Mouse (Mus musculus) yolk sac, embryonic 10.5 days (tissue): ENCODE results near the gene Magel2.

ENCODE experiments used
- DNase-seq: peaks from one replicate; pipeline ENCODE4 v3.0.0-alpha.2; 2017; ENCODE audit warnings: low spot score

Magel2 gene

GRCm38 (mm10) chr7:62376510-62377304 lies at the start of gene Magel2:
Magel2 (plus strand) TSS chr7:62377010.
- peak; percentile 60 for DNase-seq

DNA sequence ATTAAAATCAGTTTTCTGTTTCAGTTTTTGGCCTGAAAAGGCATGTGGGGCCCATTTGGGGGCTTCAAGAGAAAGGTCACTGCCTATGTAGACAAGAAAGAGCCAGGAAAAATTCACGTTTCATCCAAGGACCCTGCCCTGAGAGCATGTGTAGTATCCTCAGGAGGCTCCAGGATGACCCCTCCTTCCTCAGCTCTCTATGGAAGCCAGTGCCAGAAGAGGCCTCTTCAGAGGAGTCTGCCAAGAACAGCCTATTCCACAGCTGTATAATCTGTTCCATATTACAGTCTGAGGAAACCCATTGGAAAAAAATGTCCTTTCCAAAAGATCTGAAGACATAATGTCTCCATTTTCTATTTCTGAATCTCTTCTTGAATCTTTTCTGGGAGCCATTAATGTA lies 31.4 kb upstream of the Magel2 start:
- no peak for DNase-seq

DNA sequence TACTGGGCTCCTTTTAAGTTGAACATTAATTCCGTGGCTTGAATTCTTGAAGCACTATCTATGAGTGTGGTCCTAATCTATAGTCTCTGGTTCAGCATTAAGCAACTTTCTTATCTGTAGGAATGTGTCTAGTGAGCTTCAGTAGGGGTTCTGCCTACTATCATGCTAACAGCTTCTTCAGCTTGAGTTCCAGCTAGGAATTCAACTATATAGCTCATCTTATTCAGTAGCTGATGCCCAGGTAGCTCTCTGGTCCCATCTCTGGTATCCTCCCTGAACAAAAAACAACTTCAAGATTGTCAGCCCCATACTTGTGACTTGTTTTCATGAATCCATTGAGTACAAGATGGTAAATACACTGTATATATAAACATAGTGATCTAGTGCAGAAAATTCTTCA lies 30.5 kb upstream of the Magel2 start, which contains the start of gene Ndn:
Gene Ndn (plus strand): TSS at position 301 of the 400 bp plus-strand sequence.
- no peak for DNase-seq

DNA sequence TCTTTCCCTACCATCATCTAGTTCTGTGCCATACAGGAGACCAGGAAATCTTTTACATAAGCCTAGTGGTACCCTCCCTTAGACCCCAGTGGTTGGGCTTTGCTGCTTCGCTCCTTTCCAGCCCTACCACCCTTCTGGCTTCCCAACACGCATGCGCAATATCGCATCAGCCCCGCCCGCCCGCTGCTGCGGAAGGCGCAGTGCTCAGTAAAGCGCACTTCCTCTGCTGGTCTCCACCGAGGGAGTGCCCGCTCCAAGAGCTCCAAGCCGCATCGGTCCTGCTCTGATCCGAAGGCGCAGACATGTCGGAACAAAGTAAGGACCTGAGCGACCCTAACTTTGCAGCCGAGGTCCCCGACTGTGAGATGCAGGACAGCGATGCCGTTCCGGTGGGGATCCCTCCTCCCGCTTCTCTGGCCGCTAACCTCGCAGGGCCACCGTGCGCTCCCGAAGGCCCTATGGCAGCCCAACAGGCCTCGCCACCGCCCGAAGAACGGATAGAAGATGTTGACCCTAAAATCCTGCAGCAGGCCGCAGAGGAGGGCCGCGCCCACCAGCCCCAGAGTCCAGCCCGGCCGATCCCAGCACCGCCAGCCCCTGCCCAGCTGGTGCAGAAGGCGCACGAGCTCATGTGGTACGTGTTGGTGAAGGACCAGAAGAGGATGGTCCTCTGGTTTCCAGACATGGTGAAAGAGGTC lies 28.6 kb upstream of the Magel2 start:
- peak; percentile 68 for DNase-seq

GRCm38 (mm10) chr7:62348804-62349190 lies 28.0 kb upstream of the Magel2 start:
- no peak for DNase-seq

DNA sequence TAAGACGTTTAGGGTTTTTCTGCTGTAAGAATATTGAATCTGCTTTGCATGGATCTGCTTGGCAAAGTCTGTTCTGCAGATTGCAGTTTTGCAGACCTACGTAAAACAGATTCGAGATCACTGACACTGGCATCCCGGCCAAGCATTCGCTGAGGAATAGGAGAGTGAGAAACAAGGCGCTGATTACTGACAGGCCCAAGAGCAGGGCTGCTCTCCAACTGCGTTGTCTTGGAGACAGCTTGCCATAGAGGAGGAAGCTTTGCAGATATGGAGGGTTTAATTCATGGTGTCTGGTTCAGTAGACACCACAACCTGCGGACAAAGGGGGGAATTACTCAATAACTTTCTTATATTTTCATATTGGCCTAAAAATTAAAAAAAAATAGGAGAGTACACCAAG lies 25.5 kb upstream of the Magel2 start:
- DNase-seq: no peak

DNA sequence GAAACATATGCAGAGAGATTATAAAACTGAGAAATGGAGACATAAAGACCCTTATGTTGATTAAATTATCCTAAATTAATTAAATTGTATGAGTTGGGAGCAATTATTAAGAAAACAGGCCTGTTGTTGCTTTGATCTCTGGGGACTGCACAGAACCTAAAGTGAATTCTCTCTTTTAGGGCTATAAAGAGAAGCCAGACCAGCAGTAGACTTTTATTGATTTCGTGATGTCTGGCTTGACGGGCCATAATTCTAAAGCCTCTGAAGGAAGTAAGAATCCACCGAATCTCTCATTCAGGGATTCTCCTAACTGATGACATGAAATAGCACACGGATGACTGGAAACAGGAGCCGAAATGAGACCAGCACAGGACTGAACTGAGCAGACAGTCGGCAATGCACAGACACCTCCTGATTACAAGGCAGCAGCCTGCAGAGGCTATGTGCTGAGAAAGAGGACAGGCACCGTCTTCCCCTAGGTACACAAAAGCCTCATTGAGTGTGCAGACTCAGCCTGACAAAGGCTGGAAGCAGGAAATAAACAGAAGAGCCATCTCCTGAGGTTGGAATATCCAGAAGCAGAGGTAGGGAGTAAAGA lies 11.7 kb upstream of the Magel2 start:
- DNase-seq: no peak

- DNase-seq: no peak
Observed at GRCm38 (mm10) chr7:62366730-62367129, 10.1 kb upstream of the Magel2 start.

DNA sequence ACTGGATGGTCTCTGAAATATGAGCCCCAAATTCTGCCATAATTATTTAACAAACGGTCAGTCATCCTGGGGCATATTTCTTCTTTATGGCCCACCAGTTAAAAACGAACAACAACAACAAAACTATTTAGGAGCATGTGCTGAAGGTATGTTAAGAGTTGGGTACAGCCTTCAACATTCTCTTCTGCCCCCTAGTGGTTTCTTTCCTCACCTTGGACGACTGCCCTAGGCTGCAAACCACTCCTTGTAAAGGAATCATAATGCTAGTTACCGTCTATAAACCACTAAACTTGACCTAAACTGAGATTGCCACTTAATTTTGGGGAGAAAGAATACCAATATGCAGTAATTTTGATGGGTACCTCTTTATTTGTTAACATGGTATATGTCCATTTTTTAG lies 1.2 kb upstream of the Magel2 start:
- DNase-seq: no peak

DNA sequence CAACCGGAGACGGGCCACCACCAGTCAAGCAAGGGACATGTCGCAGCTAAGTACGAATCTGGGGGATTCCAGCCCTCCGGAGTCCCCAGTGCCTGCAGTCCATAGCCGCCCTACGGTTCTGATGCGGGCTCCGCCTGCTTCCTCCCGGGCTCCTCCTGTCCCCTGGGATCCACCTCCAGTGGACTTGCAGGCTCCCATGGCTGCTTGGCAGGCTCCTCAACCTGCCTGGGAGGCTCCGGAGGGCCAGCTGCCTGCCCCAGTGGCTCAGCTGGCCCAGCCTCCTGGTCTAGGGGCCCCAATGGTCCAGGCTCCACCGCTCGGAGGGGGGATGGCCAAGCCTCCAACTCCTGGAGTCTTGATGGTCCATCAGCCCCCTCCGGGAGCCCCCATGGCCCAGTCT lies 503 bp downstream of the Magel2 start:
- DNase-seq: no peak

GRCm38 (mm10) chr7:62378529-62378928 lies 1.7 kb downstream of the Magel2 start:
- DNase-seq: no peak

GRCm38 (mm10) chr7:62382391-62382790 lies 5.6 kb downstream of the Magel2 start:
- no peak for DNase-seq

- DNase-seq: no peak
Observed at GRCm38 (mm10) chr7:62388291-62388690, 11.5 kb downstream of the Magel2 start.

DNA sequence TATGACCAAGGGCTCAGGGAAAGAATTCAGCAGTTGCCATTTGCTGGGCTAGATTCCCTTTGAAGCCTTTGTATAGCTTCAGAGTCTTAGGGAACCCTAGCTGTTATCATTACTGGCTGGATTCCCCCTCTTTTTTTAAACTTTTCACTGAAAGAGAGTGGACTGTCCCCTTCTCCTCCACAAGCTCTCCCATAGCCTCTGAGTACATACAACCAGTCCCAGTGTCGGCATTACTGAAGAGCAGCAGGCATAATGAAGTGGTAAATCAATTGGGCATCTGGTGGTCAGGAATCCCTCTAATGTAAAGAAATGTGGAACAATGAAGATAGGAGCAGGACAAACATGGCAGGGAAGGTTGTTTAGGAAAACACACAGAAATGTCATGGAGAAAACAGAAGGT lies 15.4 kb downstream of the Magel2 start:
- no peak for DNase-seq

DNA sequence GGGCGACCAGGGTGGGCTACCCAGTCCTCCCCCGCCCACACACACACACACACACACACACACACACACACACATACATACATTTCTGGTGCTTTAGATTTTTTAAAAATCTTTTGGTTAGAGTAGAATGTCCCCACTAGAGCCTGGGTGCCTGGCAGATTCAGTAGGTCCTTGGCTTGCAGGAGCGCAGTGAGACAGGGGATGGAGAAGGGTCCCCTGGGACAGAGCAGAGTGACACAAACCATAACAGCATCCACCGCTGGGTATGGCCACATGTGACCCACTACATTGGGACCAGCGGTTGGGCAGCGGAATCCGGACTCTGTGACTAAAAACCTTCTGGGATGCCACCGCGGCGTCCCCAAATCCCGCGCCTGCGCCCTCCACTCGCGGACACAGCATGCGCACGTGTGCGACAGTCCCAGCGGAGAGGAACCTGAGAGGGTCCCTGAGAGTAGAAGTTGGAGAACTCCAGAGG lies 29.8 kb downstream of the Magel2 start:
- no peak for DNase-seq

DNA sequence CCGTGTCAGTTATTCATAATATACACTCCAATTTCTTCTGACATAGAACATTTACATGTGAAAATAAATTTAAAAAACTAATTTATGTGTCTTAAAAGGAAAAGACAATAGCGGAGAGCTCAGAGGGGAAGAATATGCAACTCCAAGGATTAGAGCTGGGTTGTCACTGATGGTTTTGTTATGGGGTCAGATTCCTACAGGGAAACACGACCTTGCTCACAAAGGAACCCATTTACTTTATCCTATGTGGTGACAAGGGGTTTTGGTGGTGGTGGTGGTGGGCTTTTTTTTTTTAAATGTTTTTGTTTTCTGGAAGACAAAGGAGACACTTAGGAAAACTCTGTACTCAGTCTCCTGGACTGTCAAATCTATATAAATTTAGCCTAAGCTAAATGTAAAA lies 31.0 kb downstream of the Magel2 start:
- no peak for DNase-seq

DNA sequence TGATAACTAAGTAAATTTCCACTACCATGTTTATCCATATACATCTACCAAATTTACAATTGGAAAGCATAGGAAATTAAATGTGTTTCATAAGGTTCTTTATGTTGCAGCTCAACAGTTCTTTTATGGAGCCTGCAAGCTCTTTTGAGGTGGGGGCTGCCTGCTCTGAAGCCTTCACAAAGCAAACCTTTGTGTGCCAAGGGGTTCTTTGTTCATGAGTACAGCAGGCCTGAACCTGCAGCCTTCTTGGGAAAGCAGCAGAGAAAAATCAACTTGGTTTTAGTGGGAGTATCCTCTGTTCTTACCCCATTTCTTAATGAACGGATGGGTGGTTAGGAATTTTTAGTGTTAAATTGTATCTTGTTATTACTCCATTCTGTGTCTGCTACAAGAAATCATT lies 38.4 kb downstream of the Magel2 start:
- no peak for DNase-seq

- DNase-seq: no peak
Observed at GRCm38 (mm10) chr7:62416173-62416572, 39.4 kb downstream of the Magel2 start.

DNA sequence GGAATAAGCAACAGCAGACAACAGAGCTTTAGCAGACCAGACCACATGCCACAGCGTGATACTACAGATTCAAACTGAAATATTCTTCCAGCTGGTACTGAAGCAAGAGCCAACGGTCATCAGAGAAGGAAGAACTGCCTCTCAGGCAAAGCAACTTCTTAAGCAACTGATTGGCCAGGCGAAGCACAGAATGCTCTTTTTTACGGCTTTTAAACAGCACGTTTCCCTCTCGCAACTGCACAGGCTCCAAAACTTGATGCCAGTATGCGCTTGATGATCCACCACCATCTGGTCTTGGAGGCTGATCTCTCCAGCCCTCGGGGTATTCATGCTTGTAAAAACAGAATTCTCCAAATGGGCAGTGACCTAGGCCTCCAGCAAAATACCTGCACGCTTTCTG lies 41.5 kb downstream of the Magel2 start:
- DNase-seq: no peak

GRCm38 (mm10) chr7:62419105-62419492 lies 42.3 kb downstream of the Magel2 start:
- no peak for DNase-seq

- DNase-seq: peak; percentile 63
Observed at GRCm38 (mm10) chr7:62419493-62420360, 42.9 kb downstream of the Magel2 start, which contains the start of gene Mkrn3. Mkrn3 (minus strand) TSS chr7:62420139.

DNA sequence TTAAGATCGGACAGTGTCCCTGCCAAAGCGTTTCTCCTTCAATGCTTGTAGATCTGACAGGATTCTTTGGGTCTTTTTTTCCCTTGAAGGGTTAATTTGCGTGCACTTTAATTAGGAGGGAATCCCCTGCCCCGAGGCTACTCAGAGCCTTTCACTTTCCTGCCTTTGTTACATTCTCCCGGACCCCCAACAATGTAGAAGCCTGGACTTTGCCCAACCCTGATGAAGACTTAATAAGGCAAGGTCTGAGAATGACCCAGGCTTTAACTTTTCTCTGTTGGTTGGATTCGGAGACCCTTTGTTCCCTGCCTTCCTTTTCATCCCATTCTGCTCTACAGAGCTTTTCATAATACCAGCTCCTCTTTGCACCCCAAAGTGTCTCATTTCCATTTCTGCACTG lies 43.8 kb downstream of the Magel2 start:
- DNase-seq: no peak
